Mouse (Mus musculus): Measurements from ENCODE around the gene Pid1.
"Not testable (repeated sequence)": the region's sequence is repeated elsewhere in the genome, so short reads cannot be mapped to it uniquely, and the experiment has no call there.

Pid1 gene

DNA sequence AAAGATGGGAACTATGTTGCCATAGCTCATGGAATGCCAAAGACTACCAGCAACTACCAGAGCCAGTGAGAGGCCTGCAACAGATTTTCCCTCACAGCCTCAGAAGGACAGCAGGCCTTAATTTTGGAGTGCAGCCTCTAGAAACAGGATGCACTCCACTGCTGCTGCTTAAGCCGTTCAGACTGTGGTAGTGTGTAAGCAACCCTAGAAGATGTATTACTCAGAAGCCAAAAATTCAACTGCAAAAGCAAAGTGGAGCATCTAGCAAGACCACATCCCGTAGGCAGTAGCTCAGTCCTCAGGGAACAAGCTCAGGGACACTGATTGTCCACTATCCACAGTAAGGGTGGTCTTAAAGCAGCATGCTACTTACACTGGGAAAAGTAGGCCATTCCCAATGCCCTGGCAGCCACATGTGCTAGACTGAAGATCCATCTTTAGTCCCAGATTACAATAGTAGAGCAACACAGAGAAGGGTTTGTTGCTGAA, 92.2 kb downstream of the Pid1 start:
- no peak for DNase-seq (ENCODE audit: low spot score)

DNA sequence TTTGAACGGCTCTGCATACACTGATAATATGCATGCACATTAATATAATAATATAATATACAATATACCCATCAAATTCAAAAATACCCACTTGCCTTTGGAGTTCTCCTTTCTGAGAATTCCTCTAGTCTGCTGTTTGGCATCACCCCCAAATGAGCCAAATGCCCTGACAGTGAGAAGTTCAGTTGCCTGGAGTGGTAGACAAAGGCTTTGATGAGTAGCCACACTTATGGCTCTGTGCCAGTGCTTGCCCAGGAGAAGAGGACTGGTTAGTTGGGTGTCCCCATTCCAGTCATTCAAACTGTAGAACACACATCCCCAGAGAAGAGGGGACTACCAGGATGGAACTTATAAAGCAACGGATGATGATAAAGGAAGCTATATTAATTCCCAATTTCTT, 106.3 kb downstream of the Pid1 start:
- no peak for DNase-seq (ENCODE audit: low spot score)

DNA sequence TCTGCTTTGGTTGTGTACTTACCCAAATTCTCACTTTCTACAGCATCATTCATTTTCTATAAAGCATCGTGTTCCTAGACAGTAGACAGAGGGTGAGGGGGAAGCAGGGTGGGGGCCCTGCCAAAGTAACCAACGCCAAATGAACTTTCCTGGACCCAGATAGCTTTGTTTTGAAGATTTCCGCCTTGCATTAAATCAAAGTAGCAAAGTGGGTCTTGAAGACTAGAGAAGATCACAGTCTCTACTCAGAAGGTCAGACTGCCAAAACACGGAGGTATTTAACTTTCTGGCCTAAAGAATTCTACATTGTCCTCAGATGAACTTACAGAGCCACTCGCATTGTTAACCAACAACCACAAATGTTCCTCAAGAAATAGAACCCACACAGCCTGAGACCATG, 109.6 kb downstream of the Pid1 start:
- DNase-seq (ENCODE audit: low spot score) = no peak

DNA sequence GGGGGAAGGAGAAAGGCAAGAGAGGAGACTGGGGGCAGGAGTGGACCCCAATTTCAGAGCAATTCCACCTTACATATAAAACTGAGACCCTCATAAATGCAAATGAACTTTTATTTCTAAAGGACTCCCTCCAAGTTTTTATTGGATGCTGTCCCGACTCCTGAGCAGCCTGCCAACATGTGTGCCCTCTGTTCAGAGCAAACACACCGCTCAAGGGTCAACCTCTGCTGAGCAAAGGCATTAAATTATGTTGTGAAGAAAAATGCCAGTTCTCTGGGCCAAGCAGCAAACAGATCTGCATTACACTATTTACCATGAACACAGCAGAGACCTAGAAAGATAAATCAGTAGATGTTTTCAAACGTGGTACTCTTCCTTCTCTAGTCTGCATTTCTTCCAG, 110.1 kb downstream of the Pid1 start:
- DNase-seq (ENCODE audit: low spot score) = no peak

DNA sequence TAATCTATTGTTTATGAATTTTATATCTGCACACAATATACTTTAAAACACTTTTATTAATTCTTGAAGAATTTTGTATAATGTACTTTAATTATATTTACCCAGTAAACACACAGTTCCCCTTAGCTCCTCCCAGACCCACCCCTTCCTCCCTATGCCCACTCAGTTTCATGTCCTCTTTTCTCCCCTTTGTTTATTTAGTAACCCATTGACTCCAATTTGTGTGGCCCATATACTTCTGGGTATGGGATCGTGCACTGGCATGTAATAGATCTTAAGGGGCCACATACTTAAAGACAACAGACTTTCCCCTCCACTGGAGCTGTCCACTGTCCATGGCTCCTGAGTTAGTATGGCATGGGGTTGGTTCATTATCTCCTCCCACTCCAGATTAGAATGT, 112.8 kb downstream of the Pid1 start:
- DNase-seq (ENCODE audit: low spot score) = no peak

DNA sequence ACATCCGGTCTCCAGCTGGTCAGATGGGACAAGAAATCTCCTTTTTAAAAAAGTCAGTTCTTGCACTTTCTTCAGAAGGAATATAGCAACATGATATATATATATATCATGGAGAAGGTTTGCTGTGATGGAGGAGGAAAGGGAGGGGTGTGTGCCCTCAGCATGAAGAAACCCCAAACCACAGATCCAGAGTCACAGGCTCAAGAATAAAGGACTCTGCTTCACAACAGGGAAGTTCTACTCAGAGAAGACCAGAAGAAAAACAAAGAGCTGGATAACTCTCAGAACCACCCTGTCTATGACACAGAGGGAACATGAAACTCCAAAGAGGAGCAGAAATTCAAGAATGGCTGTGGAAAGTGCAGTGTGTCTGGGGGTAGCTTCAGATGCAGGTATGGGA, 113.2 kb downstream of the Pid1 start:
- peak; percentile 16 for DNase-seq (ENCODE audit: low spot score)

DNA sequence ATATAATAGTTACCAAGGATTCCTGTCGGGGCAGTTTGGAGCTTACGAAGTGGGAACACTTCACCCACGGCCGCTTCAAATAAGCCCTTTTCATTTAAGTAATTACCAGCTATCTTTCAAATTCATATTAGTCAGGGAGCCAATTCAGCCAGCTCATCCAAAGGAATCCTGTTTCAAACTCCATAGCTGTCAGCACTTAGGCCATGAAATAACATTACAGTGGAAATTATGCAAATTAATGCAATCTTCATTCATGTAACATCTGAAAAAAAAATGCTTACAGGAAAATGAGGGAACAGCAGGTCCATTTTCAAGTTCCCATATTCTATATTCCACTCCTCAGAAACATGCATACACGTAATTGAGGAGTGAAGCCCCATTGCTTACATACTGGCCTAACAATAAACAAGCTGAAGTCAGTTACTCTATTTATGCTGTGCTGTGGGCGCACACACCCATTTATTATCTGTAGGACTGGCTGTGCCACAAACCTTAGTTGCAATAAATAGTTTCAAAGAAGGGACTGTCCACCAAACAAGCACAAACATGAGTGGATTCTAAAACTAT, 114.1 kb downstream of the Pid1 start:
- no peak for DNase-seq (ENCODE audit: low spot score)

DNA sequence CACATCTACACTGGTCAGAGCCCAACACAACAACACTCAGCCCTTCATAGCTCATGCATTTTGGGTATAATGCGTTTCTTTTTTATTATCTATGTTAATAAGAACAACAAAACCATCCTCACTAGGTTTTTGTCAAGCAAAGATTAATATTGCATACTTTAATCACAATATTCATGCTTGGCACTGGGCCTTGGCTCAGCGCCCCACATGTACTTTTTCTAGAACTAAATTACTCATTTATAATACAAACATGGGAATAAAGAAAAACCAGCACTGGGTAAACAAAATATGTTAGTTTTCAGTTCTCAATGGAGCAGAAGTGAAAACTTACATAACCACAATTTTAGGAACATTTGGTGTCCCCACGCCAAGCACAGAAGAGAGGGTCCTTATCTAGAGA, 116.9 kb downstream of the Pid1 start:
- DNase-seq (ENCODE audit: low spot score) = no peak

DNA sequence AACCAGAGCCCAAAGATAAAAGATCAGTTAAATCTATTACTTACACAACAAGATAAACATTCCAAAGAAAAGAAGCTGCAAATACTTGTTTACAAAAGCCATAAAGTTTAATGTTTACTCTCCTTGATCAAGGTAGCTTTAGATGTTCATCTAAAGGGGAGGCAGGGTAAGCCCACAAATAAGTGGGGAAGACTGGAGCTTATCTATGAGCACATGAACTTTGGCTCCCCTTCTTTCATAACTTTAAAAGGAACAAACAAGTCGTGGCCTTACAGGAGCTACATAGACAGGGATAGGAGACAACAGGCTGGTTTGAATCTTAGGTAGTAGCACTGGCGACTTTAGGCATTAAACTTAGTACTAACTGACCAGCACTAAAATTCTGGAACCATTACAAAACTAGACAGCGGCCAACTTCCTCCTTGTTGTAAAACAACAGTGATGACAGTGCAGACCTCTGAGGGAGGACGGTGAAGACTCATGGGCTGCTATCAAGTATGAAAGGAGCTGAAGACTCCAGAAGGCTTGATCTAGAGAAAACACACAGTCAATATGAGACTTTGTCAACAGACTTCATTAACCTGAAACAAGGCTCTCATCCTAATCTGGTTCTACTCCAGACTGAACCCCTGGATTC, 122.7 kb downstream of the Pid1 start:
- no peak for DNase-seq (ENCODE audit: low spot score)

DNA sequence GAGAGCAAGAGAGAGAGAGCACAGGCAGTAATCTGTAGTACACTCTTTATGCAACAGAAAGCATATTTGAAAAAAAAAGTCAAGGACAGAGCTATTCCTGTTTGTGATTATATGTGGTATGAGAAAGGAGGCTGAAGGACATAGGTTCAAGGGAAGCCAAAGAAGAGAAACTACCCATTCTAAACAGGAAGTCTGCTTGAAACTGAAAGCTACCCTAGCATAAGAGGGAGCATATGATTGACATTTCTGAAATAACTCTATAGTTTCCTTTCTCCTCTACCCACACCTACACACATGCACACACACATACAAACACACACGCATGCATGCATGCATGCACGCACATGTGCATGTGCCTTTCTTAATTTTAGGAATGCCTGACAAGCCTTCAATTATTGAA, 123.8 kb downstream of the Pid1 start:
- DNase-seq (ENCODE audit: low spot score) = no peak

DNA sequence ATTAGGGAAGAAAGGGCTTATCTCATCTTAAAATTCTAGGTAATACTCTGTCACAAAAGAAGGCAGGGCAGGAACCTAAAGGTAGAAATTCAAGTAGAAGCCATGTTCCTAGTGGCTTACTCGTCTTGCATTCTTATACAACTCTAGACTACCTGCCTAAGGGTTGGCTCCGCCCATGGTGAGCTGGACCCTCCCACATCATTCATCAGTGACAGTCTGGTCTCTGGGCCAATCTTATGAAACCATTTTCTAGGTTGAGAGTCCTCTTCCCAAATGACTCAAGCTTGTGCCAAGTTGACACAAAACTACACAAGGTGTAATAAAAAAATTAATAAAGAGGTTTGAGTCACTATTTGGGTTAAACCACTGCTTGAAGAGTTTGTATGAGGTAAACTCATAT, 133.5 kb downstream of the Pid1 start:
- DNase-seq (ENCODE audit: low spot score) = no peak

DNA sequence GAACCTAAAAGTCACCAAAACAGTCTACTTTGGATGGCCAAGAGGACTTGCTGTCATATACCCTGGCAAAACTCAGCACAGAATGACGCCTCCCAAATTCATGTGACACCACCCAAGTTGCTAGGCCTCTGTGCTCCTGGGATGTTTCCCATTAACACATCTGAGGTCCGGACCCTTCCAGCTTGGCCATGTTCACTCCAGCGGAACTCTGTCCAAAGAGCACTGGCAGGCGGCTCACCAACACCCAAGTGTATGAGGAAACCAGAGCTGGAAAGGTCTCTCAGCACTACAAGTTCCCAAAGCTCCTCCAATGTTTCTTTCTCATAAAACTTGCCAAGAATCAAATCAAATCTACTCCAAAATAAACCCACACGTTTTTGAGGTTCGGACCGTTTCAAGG, 138.4 kb downstream of the Pid1 start:
- peak; percentile 56 for DNase-seq (ENCODE audit: low spot score)

DNA sequence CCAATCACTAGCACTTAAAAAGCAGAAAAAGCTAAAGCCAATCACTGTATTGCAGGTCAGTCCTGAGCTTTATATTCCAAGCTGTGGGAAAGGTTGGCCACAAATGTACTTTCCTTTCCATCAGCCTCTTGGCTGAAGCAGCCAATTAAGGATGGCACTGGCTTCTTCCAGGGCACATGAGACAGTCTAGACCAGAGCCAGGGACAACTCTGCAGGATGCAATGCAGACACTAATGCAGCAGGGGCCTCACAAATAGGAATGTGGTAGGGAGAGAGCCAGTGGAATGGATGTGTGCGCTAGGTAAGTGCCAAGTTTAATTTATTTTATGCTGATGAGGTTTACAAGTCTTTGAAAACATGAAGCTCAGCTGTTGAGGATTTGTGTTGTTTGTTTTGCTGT, 141.9 kb downstream of the Pid1 start:
- no peak for DNase-seq (ENCODE audit: low spot score)

DNA sequence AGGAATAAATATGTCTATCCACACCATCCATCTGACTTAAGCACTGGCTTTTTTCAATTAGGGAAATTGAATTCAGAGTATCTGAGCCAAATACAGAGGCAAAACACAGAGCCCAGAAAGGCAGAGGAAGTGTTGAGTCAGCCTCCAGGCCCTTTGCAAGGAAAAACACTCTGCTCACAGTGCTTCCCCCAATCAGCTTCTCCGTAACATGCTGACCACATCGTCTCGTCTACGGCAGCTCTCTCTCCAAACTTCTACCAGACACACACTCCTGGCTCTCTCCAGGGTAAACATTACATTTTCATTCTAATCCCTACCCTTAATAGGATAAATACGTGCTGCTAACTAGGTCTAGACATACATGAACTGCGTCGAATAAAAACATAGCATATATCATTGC, 145.4 kb downstream of the Pid1 start:
- peak; percentile 11 for DNase-seq (ENCODE audit: low spot score)

DNA sequence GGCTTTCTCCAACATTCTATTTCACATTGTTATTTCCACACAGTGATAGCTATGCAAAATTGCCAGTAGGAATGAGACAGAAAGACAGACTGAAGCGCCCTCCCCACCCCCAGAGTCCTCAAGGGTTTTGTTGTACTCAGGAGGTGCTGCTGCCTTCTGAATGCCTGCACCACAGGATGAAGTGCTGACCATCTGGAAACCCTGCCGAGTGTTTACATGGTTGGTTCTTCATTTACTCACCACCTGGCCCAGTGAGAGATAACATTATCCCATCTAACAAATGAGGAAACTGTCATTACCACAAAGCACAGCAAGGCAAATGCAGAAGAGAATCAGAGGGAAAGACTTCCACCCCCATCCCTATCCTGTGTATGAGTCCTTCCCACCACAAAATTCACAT, 146.2 kb downstream of the Pid1 start:
- no peak for DNase-seq (ENCODE audit: low spot score)

DNA sequence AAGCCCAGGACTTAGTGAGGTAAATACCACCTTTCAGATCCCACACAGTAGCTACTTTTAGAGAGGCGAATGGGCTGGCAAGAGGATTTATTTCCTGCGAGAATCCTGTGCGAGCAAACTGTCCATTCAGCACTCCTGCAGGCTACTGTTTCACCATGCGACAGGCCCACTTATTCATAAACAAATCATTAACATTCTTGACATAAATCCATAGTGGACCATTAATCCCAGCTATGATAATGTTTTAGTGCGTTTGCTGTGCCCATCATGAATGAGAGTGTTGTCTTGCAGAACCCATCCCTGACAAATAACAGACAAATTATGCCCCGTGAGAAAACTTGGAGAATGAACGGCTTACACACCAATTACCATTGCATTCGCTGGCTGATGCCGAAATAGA, 152.5 kb downstream of the Pid1 start:
- DNase-seq (ENCODE audit: low spot score) = no peak

DNA sequence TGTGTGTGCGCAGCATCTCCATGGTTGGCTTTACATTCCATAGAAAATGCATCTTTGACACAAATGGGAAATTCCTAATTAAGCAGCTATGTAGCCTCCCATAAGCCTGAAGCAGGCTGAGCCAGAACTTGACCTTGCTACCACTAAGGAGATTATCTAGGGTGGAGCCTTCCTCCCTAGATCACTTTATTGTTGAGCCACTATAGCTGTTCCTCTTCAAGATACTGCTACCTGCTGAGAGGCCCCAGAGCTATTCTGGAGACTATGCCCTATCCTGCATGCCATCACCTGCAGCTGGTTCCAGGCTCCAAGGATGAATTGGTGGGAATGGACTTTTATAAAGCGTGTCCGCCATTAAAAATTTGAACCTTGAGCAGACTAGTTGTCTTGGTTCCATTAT, 158.2 kb downstream of the Pid1 start:
- not testable (repeated sequence) for DNase-seq (ENCODE audit: low spot score)

DNA sequence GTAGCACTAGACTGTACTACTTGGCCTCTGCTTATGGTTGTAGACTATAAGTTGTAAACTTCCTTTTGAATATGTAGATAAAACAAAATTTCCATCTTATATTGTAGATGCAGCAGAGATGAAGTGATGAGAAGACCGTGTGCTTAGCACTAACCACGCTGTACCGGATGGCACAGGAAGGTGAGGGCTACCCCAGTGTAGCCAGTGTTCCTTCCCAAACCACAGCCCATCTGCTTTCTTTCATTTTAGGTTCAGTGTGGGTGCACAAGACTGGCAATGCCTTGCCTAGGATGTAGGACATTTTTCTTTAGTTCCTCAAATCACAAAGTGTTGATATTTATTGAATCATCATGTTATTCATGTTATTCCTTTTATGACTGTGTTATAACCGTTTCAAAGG, 160.5 kb downstream of the Pid1 start:
- DNase-seq (ENCODE audit: low spot score) = no peak

DNA sequence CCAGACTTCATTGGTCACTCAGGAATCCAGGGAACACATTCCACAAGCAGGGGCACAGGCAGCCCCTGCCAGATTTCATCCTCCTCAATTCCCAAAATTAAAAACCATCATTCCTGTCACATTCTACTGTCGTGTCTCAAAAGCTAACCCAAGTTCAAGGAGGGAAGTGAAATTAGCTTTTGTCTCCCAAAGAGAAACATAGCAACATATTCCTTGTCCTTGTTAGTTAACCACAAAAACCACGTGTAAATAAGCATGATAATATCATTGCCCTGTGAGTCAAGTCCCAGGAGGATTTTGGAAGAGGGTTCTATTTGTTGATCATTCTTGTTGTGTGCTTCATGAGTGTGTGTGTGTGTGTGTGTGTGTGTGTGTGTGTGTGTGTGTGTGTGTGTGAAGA, 164.1 kb downstream of the Pid1 start:
- DNase-seq (ENCODE audit: low spot score) = no peak

DNA sequence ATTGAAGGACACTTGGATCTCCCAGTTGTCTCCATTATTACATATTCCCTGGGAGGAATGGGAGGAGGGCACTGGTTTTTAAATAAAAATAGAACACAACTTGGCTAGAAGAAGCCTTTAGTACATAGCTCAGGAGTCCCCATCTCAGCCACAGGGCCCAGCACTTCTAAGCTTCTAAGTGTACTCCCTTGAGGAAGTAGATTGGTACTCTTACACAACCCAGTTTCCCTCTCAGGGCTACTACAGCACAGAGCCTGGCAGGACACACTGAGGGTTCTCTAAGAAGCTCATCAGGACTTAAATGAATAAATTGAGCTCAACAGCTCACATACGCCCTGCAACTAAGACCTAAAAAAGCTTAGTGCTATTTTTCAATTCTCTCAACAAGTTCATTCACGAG, 165.1 kb downstream of the Pid1 start:
- DNase-seq (ENCODE audit: low spot score) = peak; percentile 18

DNA sequence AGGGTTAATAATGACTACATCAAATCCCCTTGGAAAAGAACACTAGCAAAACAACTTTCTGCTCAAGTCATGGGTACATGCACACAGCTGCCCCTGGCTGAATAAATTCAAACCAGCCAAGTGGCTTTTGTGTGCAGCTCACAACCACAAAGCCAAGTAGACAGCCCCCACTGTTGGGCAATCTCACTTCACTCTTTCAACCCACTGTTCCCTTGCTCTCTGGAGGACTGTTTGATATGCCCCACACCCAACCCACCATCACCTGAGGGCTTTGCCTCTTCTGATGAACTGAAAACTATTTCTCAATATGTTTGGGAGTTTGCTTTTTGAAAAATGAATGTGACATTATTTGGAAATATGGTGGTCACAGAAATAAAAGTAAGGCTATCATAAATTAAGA, 171.8 kb downstream of the Pid1 start:
- no peak for DNase-seq (ENCODE audit: low spot score)

DNA sequence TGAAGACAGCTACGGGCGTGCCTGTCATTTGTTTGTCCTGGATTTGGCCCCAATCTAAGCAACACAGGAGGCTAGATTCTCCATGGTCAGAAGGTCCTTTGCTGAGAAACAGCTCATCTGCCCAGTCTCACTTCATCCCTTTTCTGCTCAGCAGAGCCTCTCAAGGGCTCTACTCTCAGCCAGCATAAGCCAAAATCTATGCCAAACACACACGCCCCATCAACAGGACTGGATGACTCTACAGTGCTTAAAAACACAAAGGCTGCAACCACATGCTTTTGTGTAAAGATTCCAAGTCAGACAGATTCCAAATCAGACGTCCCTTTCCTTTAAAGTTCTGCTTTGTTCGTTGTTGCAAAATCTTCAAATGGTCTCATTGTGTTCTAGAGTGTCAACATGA, 174.5 kb downstream of the Pid1 start:
- DNase-seq (ENCODE audit: low spot score) = peak; percentile 1

DNA sequence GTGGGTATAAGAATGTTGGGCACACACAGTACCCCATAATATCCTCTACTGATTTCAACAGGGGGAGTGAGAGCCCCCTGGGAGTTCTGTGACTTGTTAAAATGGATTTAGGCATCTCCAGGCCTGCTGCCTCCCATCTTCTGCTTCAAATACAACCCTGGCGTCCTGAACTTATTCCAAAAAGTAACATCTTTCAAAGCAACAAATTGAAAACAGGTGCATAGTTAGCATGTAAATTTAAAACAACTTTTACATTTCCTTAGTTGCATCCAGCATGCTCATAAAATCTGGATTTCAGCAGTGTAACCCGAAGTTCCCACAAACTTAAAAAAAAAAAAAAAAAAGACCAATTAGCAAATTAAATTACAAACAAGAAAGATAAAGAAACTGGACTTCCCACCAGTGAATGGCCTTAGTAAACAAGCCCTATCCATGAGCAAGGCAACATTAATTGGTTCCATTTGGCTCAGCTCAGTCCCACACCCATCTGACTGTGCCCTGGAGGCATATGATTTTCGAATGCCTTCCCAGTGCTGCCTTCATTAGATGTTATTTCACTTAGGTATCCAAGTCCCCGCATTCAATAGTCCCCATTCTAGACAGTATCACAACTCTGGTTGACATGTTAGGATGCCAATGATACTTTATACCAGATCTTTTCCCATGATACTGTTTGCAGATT, 177.1 kb downstream of the Pid1 start:
- no peak for DNase-seq (ENCODE audit: low spot score)

DNA sequence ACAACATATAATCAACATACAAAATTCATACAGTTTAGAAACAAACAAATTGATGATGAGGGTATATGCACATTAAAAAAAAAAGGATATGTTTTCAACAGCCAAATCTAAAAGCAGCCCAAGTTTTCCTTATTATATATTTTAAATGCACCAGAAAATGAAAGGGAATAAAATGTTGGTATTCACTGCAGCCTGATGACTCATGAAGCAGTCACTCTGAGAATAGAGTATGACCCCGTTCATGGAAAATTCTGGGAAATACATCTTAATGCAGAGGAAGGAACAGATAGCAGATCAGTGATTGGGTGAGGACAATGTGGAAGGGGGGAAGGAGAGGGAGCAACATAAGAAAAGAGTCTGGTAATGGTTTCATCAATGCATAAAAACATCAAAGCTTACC, 186.3 kb downstream of the Pid1 start:
- DNase-seq (ENCODE audit: low spot score) = no peak

All from lung, postnatal 25 days (tissue).